Comparison of ENCODE assay signal across 9 mouse cellular contexts in genomic region chr2:51982288-51982687, GRCm38 (mm10). TPM values are rescaled to one million over a fixed set of nuclear protein-coding genes. Genes with fewer than 3 reads are reported as not detected.
DNase-seq lines count a peak whose midpoint lies in the region; ATAC-seq and TF ChIP-seq lines count a peak whose summit lies in the region.
"Had no signal": no experiment of that assay in that cellular context is flagged by ENCODE, and none has a peak within 500 bp of the region (broad histone marks: within the 10 kb centered on the region; RNA-seq: fewer than 3 reads in every experiment).

No protein-coding gene starts in this region.

- H3K9ac ChIP-seq in midbrain, embryonic 14.5 days (replicated peaks; ENCODE audit: low read length) = no peak overlapping the region
- no peak overlapping the region for H3K9ac ChIP-seq in midbrain, postnatal 0 days (replicated peaks; ENCODE audit: low read length, poor library complexity, severe bottlenecking)
- H3K9ac ChIP-seq in liver, embryonic 15.5 days = no peak overlapping the region; the same call in 1 of the 2 replicates
- no peak overlapping the region for H3K9ac ChIP-seq in stomach, embryonic 15.5 days
- H3K9ac ChIP-seq in forebrain, postnatal 0 days = no peak overlapping the region

- no peaks in the 10 kb centered on the region for H3K36me3 ChIP-seq in heart, embryonic 10.5 days
- H3K36me3 ChIP-seq in midbrain, embryonic 14.5 days (ENCODE audit: control insufficient read depth, insufficient read depth, low read length) = no peaks in the 10 kb centered on the region
- no peaks in the 10 kb centered on the region for H3K36me3 ChIP-seq in midbrain, postnatal 0 days (ENCODE audit: insufficient read depth, low read length)
- H3K36me3 ChIP-seq in liver, embryonic 15.5 days (replicated peaks) = no peaks in the 10 kb centered on the region
- no peaks in the 10 kb centered on the region for H3K36me3 ChIP-seq in stomach, embryonic 15.5 days
- H3K36me3 ChIP-seq in forebrain, postnatal 0 days (ENCODE audit: insufficient read depth) = no peaks in the 10 kb centered on the region

- TF ChIP-seq CTCF in midbrain, postnatal 0 days (IDR thresholded peaks at IDR 0.05) = no peak
- no peak for TF ChIP-seq CTCF in forebrain, postnatal 0 days (IDR thresholded peaks at IDR 0.05; ENCODE audit: low read depth)

- no peaks in the 10 kb centered on the region for H3K9me3 ChIP-seq in heart, embryonic 10.5 days
- H3K9me3 ChIP-seq in midbrain, embryonic 14.5 days (ENCODE audit: control insufficient read depth, low read length) = no peaks in the 10 kb centered on the region
- H3K9me3 ChIP-seq in midbrain, postnatal 0 days (ENCODE audit: low read length) = 0 out of 2 replicates have a peak, but pooled peaks cover 4% of the 10 kb centered on the region
- no peaks in the 10 kb centered on the region for H3K9me3 ChIP-seq in liver, embryonic 15.5 days (replicated peaks)
- H3K9me3 ChIP-seq in stomach, embryonic 15.5 days = no peaks in the 10 kb centered on the region
- 0 out of 2 replicates have a peak, but pooled peaks cover 5% of the 10 kb centered on the region for H3K9me3 ChIP-seq in forebrain, postnatal 0 days (ENCODE audit: low read length)

- peak overlapping the region; percentile 49 for H3K27ac ChIP-seq in heart, embryonic 10.5 days
- H3K27ac ChIP-seq in midbrain, embryonic 14.5 days (replicated peaks; ENCODE audit: low read depth, low read length) = no peak overlapping the region
- no peak overlapping the region for H3K27ac ChIP-seq in midbrain, postnatal 0 days (ENCODE audit: low read depth, low read length)
- no peak overlapping the region for H3K27ac ChIP-seq in liver, embryonic 15.5 days (replicated peaks)
- no peak overlapping the region for H3K27ac ChIP-seq in stomach, embryonic 15.5 days
- no peak overlapping the region for H3K27ac ChIP-seq in forebrain, postnatal 0 days (ENCODE audit: low read depth, low read length)

- H3K4me3 ChIP-seq in heart, embryonic 10.5 days = no peak overlapping the region
- H3K4me3 ChIP-seq in midbrain, embryonic 14.5 days (replicated peaks; ENCODE audit: low read depth, low read length) = no peak overlapping the region
- H3K4me3 ChIP-seq in midbrain, postnatal 0 days (ENCODE audit: low read depth, low read length) = no peak overlapping the region
- peak overlapping the region; percentile 38 for H3K4me3 ChIP-seq in liver, embryonic 15.5 days (replicated peaks)
- H3K4me3 ChIP-seq in stomach, embryonic 15.5 days (replicated peaks) = no peak overlapping the region
- no peak overlapping the region for H3K4me3 ChIP-seq in forebrain, postnatal 0 days (ENCODE audit: low read depth, low read length)

- no peak for ATAC-seq in midbrain, embryonic 14.5 days (ENCODE audit: low FRiP score, low TSS enrichment)
- no peak for ATAC-seq in midbrain, postnatal 0 days (ENCODE audit: low FRiP score)
- ATAC-seq in liver, embryonic 15.5 days (ENCODE audit: insufficient read depth) = no peak
- ATAC-seq in stomach, embryonic 15.5 days (ENCODE audit: insufficient read depth, low FRiP score, low read depth) = no peak
- ATAC-seq in forebrain, postnatal 0 days = no peak

- H3K4me1 ChIP-seq in heart, embryonic 10.5 days = peaks cover 6% of the 10 kb centered on the region; the same call in 1 of the 2 replicates
- no peaks in the 10 kb centered on the region for H3K4me1 ChIP-seq in midbrain, embryonic 14.5 days (ENCODE audit: control insufficient read depth, insufficient read depth, low read length)
- H3K4me1 ChIP-seq in midbrain, postnatal 0 days (ENCODE audit: insufficient read depth, low read length) = no peaks in the 10 kb centered on the region; the same call in 1 of the 2 replicates
- peaks cover 5% of the 10 kb centered on the region; the same call in 1 of the 2 replicates for H3K4me1 ChIP-seq in liver, embryonic 15.5 days (replicated peaks)
- no peaks in the 10 kb centered on the region for H3K4me1 ChIP-seq in stomach, embryonic 15.5 days
- H3K4me1 ChIP-seq in forebrain, postnatal 0 days (ENCODE audit: insufficient read depth) = no peaks in the 10 kb centered on the region

- whole genome bisulfite sequencing in heart, embryonic 10.5 days = 49% methylated on average over 13 of the region's 13 CpGs
- 79% methylated on average over 13 of the region's 13 CpGs for WGBS in midbrain, embryonic 14.5 days
- WGBS in midbrain, postnatal 0 days = 74% methylated on average over 13 of the region's 13 CpGs
- 28% methylated on average over 13 of the region's 13 CpGs for WGBS in liver, embryonic 15.5 days (ENCODE audit: insufficient replicate concordance)
- WGBS in stomach, embryonic 15.5 days = 67% methylated on average over 13 of the region's 13 CpGs
- WGBS in forebrain, postnatal 0 days = 79% methylated on average over 13 of the region's 13 CpGs

- no peaks in the 10 kb centered on the region for H3K27me3 ChIP-seq in heart, embryonic 10.5 days (ENCODE audit: insufficient read depth, poor library complexity, severe bottlenecking)
- no peaks in the 10 kb centered on the region for H3K27me3 ChIP-seq in midbrain, embryonic 14.5 days (ENCODE audit: control insufficient read depth, insufficient read depth, low read length)
- H3K27me3 ChIP-seq in midbrain, postnatal 0 days (ENCODE audit: insufficient read depth, low read length) = no peaks in the 10 kb centered on the region
- no peaks in the 10 kb centered on the region for H3K27me3 ChIP-seq in liver, embryonic 15.5 days
- H3K27me3 ChIP-seq in stomach, embryonic 15.5 days (replicated peaks) = no peaks in the 10 kb centered on the region
- no peaks in the 10 kb centered on the region for H3K27me3 ChIP-seq in forebrain, postnatal 0 days (ENCODE audit: insufficient read depth, low read length)
- H3K27me3 ChIP-seq: CH12.LX had no signal

- no peak for DNase-seq in heart, embryonic 10.5 days (ENCODE audit: low spot score)
- DNase-seq in heart, adult 9 months (ENCODE audit: low spot score in 2 of 2) = no peak
- peak; percentile 20 for DNase-seq in midbrain, embryonic 14.5 days
- DNase-seq in midbrain, postnatal 0 days (ENCODE audit: low spot score) = no peak
- DNase-seq in forebrain, postnatal 0 days = no peak
- no peak for DNase-seq in testis, postnatal 10 days (ENCODE audit: low spot score)

- no peak overlapping the region for H3K4me2 ChIP-seq in midbrain, embryonic 14.5 days (ENCODE audit: low read length)
- H3K4me2 ChIP-seq in midbrain, postnatal 0 days (ENCODE audit: low read depth, low read length, poor library complexity, severe bottlenecking) = no peak overlapping the region
- H3K4me2 ChIP-seq in liver, embryonic 15.5 days = peak overlapping the region; percentile 54
- H3K4me2 ChIP-seq in stomach, embryonic 15.5 days = peak overlapping the region; percentile 37
- no peak overlapping the region for H3K4me2 ChIP-seq in forebrain, postnatal 0 days (ENCODE audit: low read depth)

RNA-seq across cellular contexts. Expression of gene Nmi, which starts 9.0 kb away (rescaled TPM):
- 6.5 and 8.0 TPM in 2 replicates for polyA plus RNA-seq in heart, embryonic 10.5 days (2016; fragmentation: Nextera tagmentation; extraction: Ambion mirVana)
- 3.5 and 5.3 TPM in 2 replicates for polyA plus RNA-seq in midbrain, embryonic 14.5 days (2014; fragmentation: Nextera tagmentation; extraction: Ambion mirVana)
- 1.8 and 4.2 TPM in 2 replicates for total RNA-seq in midbrain, postnatal 0 days (2014; rRNA removed)
- polyA plus RNA-seq in midbrain, postnatal 0 days (2015; fragmentation: Nextera tagmentation; extraction: Ambion mirVana) = 6.4 and 6.5 TPM in 2 replicates
- polyA plus RNA-seq in liver, embryonic 15.5 days (2015; fragmentation: Nextera tagmentation; extraction: Ambion mirVana) = 9.0 and 11.9 TPM in 2 replicates
- polyA plus RNA-seq in stomach, embryonic 15.5 days (2015; fragmentation: Nextera tagmentation; extraction: Ambion mirVana) = 19.3 and 22.0 TPM in 2 replicates
- total RNA-seq in forebrain, postnatal 0 days (2014; rRNA removed) = 2.7 and 3.0 TPM in 2 replicates
- polyA plus RNA-seq in forebrain, postnatal 0 days (2015; fragmentation: Nextera tagmentation; extraction: Ambion mirVana) = 7.3 TPM in 2 replicates

RNA-seq across cellular contexts. Expression of gene Rbm43, which starts 47.3 kb away (rescaled TPM):
- 10.4 and 10.7 TPM in 2 replicates for polyA plus RNA-seq in heart, embryonic 10.5 days (2016; fragmentation: Nextera tagmentation; extraction: Ambion mirVana)
- 5.3 and 6.0 TPM in 2 replicates for polyA plus RNA-seq in midbrain, embryonic 14.5 days (2014; fragmentation: Nextera tagmentation; extraction: Ambion mirVana)
- total RNA-seq in midbrain, postnatal 0 days (2014; rRNA removed) = 9.4 and 11.2 TPM in 2 replicates
- 15.7 and 17.3 TPM in 2 replicates for polyA plus RNA-seq in midbrain, postnatal 0 days (2015; fragmentation: Nextera tagmentation; extraction: Ambion mirVana)
- 20.3 and 22.0 TPM in 2 replicates for polyA plus RNA-seq in liver, embryonic 15.5 days (2015; fragmentation: Nextera tagmentation; extraction: Ambion mirVana)
- polyA plus RNA-seq in stomach, embryonic 15.5 days (2015; fragmentation: Nextera tagmentation; extraction: Ambion mirVana) = 14.5 and 15.1 TPM in 2 replicates
- 13.7 and 14.4 TPM in 2 replicates for total RNA-seq in forebrain, postnatal 0 days (2014; rRNA removed)
- polyA plus RNA-seq in forebrain, postnatal 0 days (2015; fragmentation: Nextera tagmentation; extraction: Ambion mirVana) = 13.8 and 15.0 TPM in 2 replicates

RNA-seq across cellular contexts. Expression of gene Tnfaip6, which starts 55.5 kb away (rescaled TPM):
- 4.5 and 6.7 TPM in 2 replicates for polyA plus RNA-seq in heart, embryonic 10.5 days (2016; fragmentation: Nextera tagmentation; extraction: Ambion mirVana)
- polyA plus RNA-seq in midbrain, embryonic 14.5 days (2014; fragmentation: Nextera tagmentation; extraction: Ambion mirVana) = 2.7 and 3.9 TPM in 2 replicates
- total RNA-seq in midbrain, postnatal 0 days (2014; rRNA removed) = 1.6 and 2.0 TPM in 2 replicates
- 3.1 and 3.2 TPM in 2 replicates for polyA plus RNA-seq in midbrain, postnatal 0 days (2015; fragmentation: Nextera tagmentation; extraction: Ambion mirVana)
- polyA plus RNA-seq in liver, embryonic 15.5 days (2015; fragmentation: Nextera tagmentation; extraction: Ambion mirVana) = 0.08 and 0.17 TPM in 2 replicates
- polyA plus RNA-seq in stomach, embryonic 15.5 days (2015; fragmentation: Nextera tagmentation; extraction: Ambion mirVana) = 3.4 and 4.3 TPM in 2 replicates
- total RNA-seq in forebrain, postnatal 0 days (2014; rRNA removed) = 3.5 and 5.0 TPM in 2 replicates
- 3.7 and 5.0 TPM in 2 replicates for polyA plus RNA-seq in forebrain, postnatal 0 days (2015; fragmentation: Nextera tagmentation; extraction: Ambion mirVana)

Comparison
In these comparisons a context has a peak if more than half of its experiments do, and no peak if none do; other contexts are left out.
1. H3K4me2 ChIP-seq: peak in liver, embryonic 15.5 days (single experiment) and stomach, embryonic 15.5 days (single experiment); none in midbrain, embryonic 14.5 days (single experiment), midbrain, postnatal 0 days (single experiment) and forebrain, postnatal 0 days (single experiment).